Mouse (Mus musculus) hindbrain, embryonic 11.5 days (tissue): Measurements from ENCODE around the gene Gm20481. TPM values are rescaled to one million over a fixed set of nuclear protein-coding genes. Genes with fewer than 3 reads are reported as not detected.

Source experiments
- ATAC-seq: fragments of 200-750 bp; cut with Nextera tagmentation; 2 replicates; pipeline ENCODE4 v1.8.0; 2017; ENCODE audit warnings: mild to moderate bottlenecking, moderate TSS enrichment, moderate library complexity; ENCODE audit not compliant: low FRiP score
- DNase-seq: peaks from one replicate; pipeline ENCODE4 v3.0.0-alpha.2; 2015; ENCODE audit warnings: low spot score
- H3K27ac ChIP-seq: fragments of 300-500 bp; sonication (generic); 2 replicates; pipeline ENCODE4 v1.5.1; 2014; ENCODE audit warnings: mild to moderate bottlenecking, low read depth, low read length
- H3K27me3 ChIP-seq: fragments of 300-500 bp; sonication (generic); 2 replicates; pipeline ENCODE4 v1.6.1; 2014; ENCODE audit warnings: mild to moderate bottlenecking, low read length, moderate library complexity, mixed read lengths; ENCODE audit not compliant: control insufficient read depth, insufficient read depth
- H3K36me3 ChIP-seq: fragments of 300-500 bp; sonication (generic); 2 replicates; pipeline ENCODE4 v1.6.1; 2014; ENCODE audit warnings: mild to moderate bottlenecking, low read length, moderate library complexity, mixed read lengths; ENCODE audit not compliant: control insufficient read depth, insufficient read depth
- H3K4me1 ChIP-seq: fragments of 300-500 bp; sonication (generic); replicated peaks from 2 replicates; pipeline ENCODE4 v1.6.1; 2014; ENCODE audit warnings: low read length, mixed read lengths; ENCODE audit not compliant: control insufficient read depth, insufficient read depth
- H3K4me2 ChIP-seq: fragments of 300-500 bp; sonication (generic); replicated peaks from 2 replicates; pipeline ENCODE4 v1.6.1; 2014; ENCODE audit warnings: mild to moderate bottlenecking, low read depth, low read length
- H3K4me3 ChIP-seq: fragments of 300-500 bp; sonication (generic); 2 replicates; pipeline ENCODE4 v1.5.1; 2014; ENCODE audit warnings: low read depth, low read length
- H3K9ac ChIP-seq: fragments of 300-500 bp; sonication (generic); 2 replicates; pipeline ENCODE4 v1.6.1; 2014; ENCODE audit warnings: low read depth, low read length
- H3K9me3 ChIP-seq: fragments of 300-500 bp; sonication (generic); 2 replicates; pipeline ENCODE4 v1.6.1; 2016; ENCODE audit warnings: low read length; ENCODE audit not compliant: control insufficient read depth
- WGBS: fragments of 180-500 bp; shearing (Covaris S2); extraction: QIAGEN DNeasy Blood & Tissue Kit; methylation state at CpG from one replicate; pipeline ENCODE4 v1.1.7; 2014; 5-methylcytosine and 5-hydroxymethylcytosine counted together
- polyA plus RNA-seq: library from polyadenylated mRNA; unstranded; fragments of >200 nt; fragmentation: Nextera tagmentation; extraction: Ambion mirVana; gene quantifications from 2 replicates; pipeline ENCODE4 v1.2.1, GENCODE M21; 2014

The Gm20481 gene
- polyA plus RNA-seq, 1 experiment from 2014 or later: 0.49 TPM

DNA sequence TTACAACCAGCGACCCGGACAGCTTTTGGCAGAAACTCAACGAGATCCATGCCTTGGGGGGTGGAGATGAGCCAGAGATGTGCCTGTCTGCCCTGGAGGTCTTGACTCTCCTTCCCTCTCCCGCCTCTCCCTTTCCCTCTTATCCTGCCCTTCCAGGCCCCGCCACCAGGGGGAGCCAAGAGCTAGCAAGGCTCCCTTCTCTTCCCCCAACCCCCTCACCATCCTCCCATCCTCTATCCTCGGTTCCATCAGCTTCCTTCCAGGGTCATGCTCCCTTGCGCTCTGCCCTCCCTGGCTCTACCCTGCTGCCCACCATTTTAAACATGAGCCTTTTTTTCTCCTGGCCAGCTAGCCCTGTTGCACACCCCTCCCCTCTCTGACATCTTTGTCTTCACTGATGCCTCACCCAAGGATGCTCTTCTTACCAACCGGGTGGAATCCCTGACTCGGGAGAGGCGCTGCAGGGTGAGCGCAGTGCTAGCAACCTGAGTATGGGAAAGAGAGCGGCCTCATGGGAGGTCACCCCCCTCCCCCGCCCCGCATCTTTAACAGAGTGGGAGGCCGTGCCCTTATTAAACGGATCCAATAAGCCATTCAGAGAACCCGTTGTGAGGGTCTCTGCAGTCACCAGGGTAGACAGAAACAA lies 51.6 kb downstream of the Gm20481 start:
- DNase-seq: peak; percentile 96
- 5% methylated on average over 17 of the region's 17 CpGs for WGBS
- no peak overlapping the region for H3K27ac ChIP-seq
- no peaks in the 10 kb centered on the region for H3K27me3 ChIP-seq
- ATAC-seq: peak; percentile 83
- no peaks in the 10 kb centered on the region for H3K9me3 ChIP-seq
- H3K4me2 ChIP-seq: 0 out of 2 replicates have a peak overlapping the region, but pooled peaks have one; percentile 24
- no peak overlapping the region for H3K4me3 ChIP-seq
- H3K9ac ChIP-seq: peak overlapping the region; percentile 40; the same call in 1 of the 2 replicates
- 0 out of 2 replicates have a peak, but pooled peaks cover under 1% of the 10 kb centered on the region for H3K36me3 ChIP-seq
- peaks cover 4% of the 10 kb centered on the region for H3K4me1 ChIP-seq

Other genes starting within 250 kb of the Gm20481 start
- gene C4b, start 226.0 kb upstream of the Gm20481 start, polyA plus RNA-seq: not detected in 2 replicates
- not detected in 2 replicates for gene Cyp21a1, start 165.4 kb upstream of the Gm20481 start, polyA plus RNA-seq
- gene Stk19, start 133.0 kb upstream of the Gm20481 start, polyA plus RNA-seq: 21.7 and 22.7 TPM in 2 replicates
- gene Dxo, start 132.9 kb upstream of the Gm20481 start, polyA plus RNA-seq: 58.6 and 64.9 TPM in 2 replicates
- gene Skiv2l, start 119.7 kb upstream of the Gm20481 start, polyA plus RNA-seq: 26.9 and 29.9 TPM in 2 replicates
- gene Nelfe, start 119.5 kb upstream of the Gm20481 start, polyA plus RNA-seq: 117 and 138 TPM in 2 replicates
- gene Cfb, start 107.4 kb upstream of the Gm20481 start, polyA plus RNA-seq: 1.0 and 2.1 TPM in 2 replicates
- 2.9 and 3.2 TPM in 2 replicates for gene Zbtb12, start 90.4 kb upstream of the Gm20481 start, polyA plus RNA-seq
- gene Gm20547, start 87.9 kb upstream of the Gm20481 start, polyA plus RNA-seq: not detected in 2 replicates
- 0.64 and 1.2 TPM in 2 replicates for gene C2, start 71.6 kb upstream of the Gm20481 start, polyA plus RNA-seq
- gene Ehmt2, start 71.4 kb upstream of the Gm20481 start, polyA plus RNA-seq: 57.4 and 70.1 TPM in 2 replicates
- gene Slc44a4, start 55.4 kb upstream of the Gm20481 start, polyA plus RNA-seq: 0.12 and 0.29 TPM in 2 replicates
- gene Neu1, start 38.7 kb upstream of the Gm20481 start, polyA plus RNA-seq: 12.9 and 14.5 TPM in 2 replicates
- gene Hspa1b, start 10.7 kb upstream of the Gm20481 start, polyA plus RNA-seq: 0.15 TPM in 1 of 2 replicates, not detected in the other
- gene Hspa1a, start 2.2 kb downstream of the Gm20481 start, polyA plus RNA-seq: 0.93 and 1.4 TPM in 2 replicates
- 0.93 and 1.2 TPM in 2 replicates for gene Hspa1l, start 2.8 kb downstream of the Gm20481 start, polyA plus RNA-seq
- gene Lsm2, start 11.9 kb downstream of the Gm20481 start, polyA plus RNA-seq: 188 and 207 TPM in 2 replicates
- 69.1 and 71.7 TPM in 2 replicates for gene Vars, start 31.1 kb downstream of the Gm20481 start, polyA plus RNA-seq
- 0.10 and 0.36 TPM in 2 replicates for gene Vwa7, start 46.7 kb downstream of the Gm20481 start, polyA plus RNA-seq
- 3.0 and 4.0 TPM in 2 replicates for gene Sapcd1, start 58.1 kb downstream of the Gm20481 start, polyA plus RNA-seq
- gene Msh5, start 76.8 kb downstream of the Gm20481 start, polyA plus RNA-seq: 3.1 and 4.2 TPM in 2 replicates
- 45.6 and 85.1 TPM in 2 replicates for gene Clic1, start 80.1 kb downstream of the Gm20481 start, polyA plus RNA-seq
- gene Ddah2, start 89.1 kb downstream of the Gm20481 start, polyA plus RNA-seq: 614 and 636 TPM in 2 replicates
- 0.19 TPM in 1 of 2 replicates, not detected in the other for gene Ly6g6c, start 95.5 kb downstream of the Gm20481 start, polyA plus RNA-seq
- 0.66 and 1.1 TPM in 2 replicates for gene Mpig6b, start 96.3 kb downstream of the Gm20481 start, polyA plus RNA-seq
- gene Ly6g6e, start 107.0 kb downstream of the Gm20481 start, polyA plus RNA-seq: 0.42 and 0.50 TPM in 2 replicates
- 1.0 and 2.7 TPM in 2 replicates for gene Ly6g6d, start 108.2 kb downstream of the Gm20481 start, polyA plus RNA-seq
- gene Ly6g6f, start 115.7 kb downstream of the Gm20481 start, polyA plus RNA-seq: 0.29 and 0.52 TPM in 2 replicates
- 40.2 and 45.1 TPM in 2 replicates for gene Abhd16a, start 119.4 kb downstream of the Gm20481 start, polyA plus RNA-seq
- gene Ly6g5c, start 138.4 kb downstream of the Gm20481 start, polyA plus RNA-seq: not detected in 2 replicates
- 0.89 and 0.96 TPM in 2 replicates for gene Ly6g5b, start 145.5 kb downstream of the Gm20481 start, polyA plus RNA-seq
- gene Gpank1, start 151.5 kb downstream of the Gm20481 start, polyA plus RNA-seq: 22.5 and 29.7 TPM in 2 replicates
- 299 and 310 TPM in 2 replicates for gene Csnk2b, start 152.1 kb downstream of the Gm20481 start, polyA plus RNA-seq
- 8.4 and 9.2 TPM in 2 replicates for gene D17H6S53E, start 156.5 kb downstream of the Gm20481 start, polyA plus RNA-seq
- 0.34 and 0.49 TPM in 2 replicates for gene Apom, start 162.1 kb downstream of the Gm20481 start, polyA plus RNA-seq
- 105 and 117 TPM in 2 replicates for gene Bag6, start 165.3 kb downstream of the Gm20481 start, polyA plus RNA-seq
- 167 and 205 TPM in 2 replicates for gene Prrc2a, start 195.0 kb downstream of the Gm20481 start, polyA plus RNA-seq
- gene Aif1, start 206.2 kb downstream of the Gm20481 start, polyA plus RNA-seq: 6.1 and 8.4 TPM in 2 replicates
- 5.6 and 9.8 TPM in 2 replicates for gene Lst1, start 218.5 kb downstream of the Gm20481 start, polyA plus RNA-seq
- 0.22 and 0.32 TPM in 2 replicates for gene Ltb, start 224.5 kb downstream of the Gm20481 start, polyA plus RNA-seq
- gene Tnf, start 232.1 kb downstream of the Gm20481 start, polyA plus RNA-seq: not detected in 2 replicates
- gene Lta, start 235.4 kb downstream of the Gm20481 start, polyA plus RNA-seq: not detected in 2 replicates